Mouse (Mus musculus) testis, adult 2 months (tissue): ENCODE results near the gene Gnat1.

Experiments
- CTCF ChIP-seq: fragments of 200-500 bp; IDR thresholded peaks from 2 replicates; pipeline ENCODE4 v1.5.1; 2012; ENCODE audit warnings: low read depth, mild to moderate bottlenecking, inconsistent platforms, low read length, moderate library complexity; ENCODE audit not compliant: control insufficient read depth, insufficient read depth, insufficient replicate concordance
- POLR2A ChIP-seq: fragments of 200-500 bp; IDR thresholded peaks from 2 replicates; pipeline ENCODE4 v1.6.1; 2012; ENCODE audit warnings: low read depth, mild to moderate bottlenecking, inconsistent platforms, low read length, moderate library complexity; ENCODE audit not compliant: control insufficient read depth

GRCm38 (mm10) chr9:107659961-107660360 lies 19.6 kb downstream of the Gnat1 start:
- TF ChIP-seq CTCF (no peak), POLR2A (no peak)
